Mouse (Mus musculus): ENCODE measurements around the gene Cep131.

GRCm38 (mm10) chr11:120030145-120030901 lies 56.3 kb downstream of the Cep131 start:
- TF ChIP-seq CTCF (IDR thresholded peaks at IDR 0.05; ENCODE audit: low read depth) (peak; percentile 79), EP300 (IDR thresholded peaks at IDR 0.05; ENCODE audit: low read depth) (no peak)

Data from liver, postnatal 0 days (tissue).